Mouse (Mus musculus) forebrain, embryonic 13.5 days (tissue): ENCODE data around the gene Hist1h4j. TPM values are rescaled to one million over a fixed set of nuclear protein-coding genes. Genes with fewer than 3 reads are reported as not detected.
"Not testable (repeated sequence)": the region's sequence is repeated elsewhere in the genome, so short reads cannot be mapped to it uniquely, and the experiment has no call there.

Experiments
- ATAC-seq: fragments of 200-750 bp; cut with Nextera tagmentation; 2 replicates; pipeline ENCODE4 v1.8.0; 2017
- H3K27ac ChIP-seq: fragments of 300-500 bp; sonication (generic); 2 replicates; pipeline ENCODE4 v1.5.1; 2015; ENCODE audit warnings: inconsistent platforms, mild to moderate bottlenecking, moderate library complexity
- H3K27me3 ChIP-seq: fragments of 300-500 bp; sonication (generic); 2 replicates; pipeline ENCODE4 v1.6.1; 2015; ENCODE audit warnings: mild to moderate bottlenecking, inconsistent platforms
- H3K36me3 ChIP-seq: fragments of 300-500 bp; sonication (generic); 2 replicates; pipeline ENCODE4 v1.6.1; 2015; ENCODE audit warnings: mild to moderate bottlenecking, inconsistent platforms; ENCODE audit not compliant: poor library complexity, severe bottlenecking
- H3K4me1 ChIP-seq: fragments of 300-500 bp; sonication (generic); 2 replicates; pipeline ENCODE4 v1.6.1; 2015; ENCODE audit warnings: inconsistent platforms
- H3K4me2 ChIP-seq: fragments of 300-500 bp; sonication (generic); 2 replicates; pipeline ENCODE4 v1.6.1; 2015; ENCODE audit warnings: inconsistent platforms, mild to moderate bottlenecking, moderate library complexity
- H3K4me3 ChIP-seq: fragments of 300-500 bp; sonication (generic); 2 replicates; pipeline ENCODE4 v1.5.1; 2015; ENCODE audit warnings: mild to moderate bottlenecking, inconsistent platforms
- H3K9ac ChIP-seq: fragments of 300-500 bp; sonication (generic); 2 replicates; pipeline ENCODE4 v1.6.1; 2015; ENCODE audit warnings: mild to moderate bottlenecking, inconsistent platforms
- H3K9me3 ChIP-seq: fragments of 300-500 bp; sonication (generic); replicated peaks from 2 replicates; pipeline ENCODE4 v1.6.1; 2016; ENCODE audit warnings: inconsistent platforms
- WGBS: fragments of 180-500 bp; shearing (Covaris S2); methylation state at CpG from one replicate; pipeline ENCODE4 v1.1.7; 2015; 5-methylcytosine and 5-hydroxymethylcytosine counted together
- polyA plus RNA-seq: library from polyadenylated mRNA; unstranded; fragments of >200 nt; fragmentation: Nextera tagmentation; extraction: Ambion mirVana; gene quantifications from 2 replicates; pipeline ENCODE4 v1.2.1, GENCODE M21; 2015

Hist1h4j gene
- polyA plus RNA-seq, 1 experiment from 2014 or later: 1.9 TPM

GRCm38 (mm10) chr13:21717397-21718357 lies 17.2 kb upstream of the Hist1h4j start, which contains the start of gene Hist1h3h:
Gene Hist1h3h, plus strand, starts transcription at chr13:21717659.
- peak; percentile 45 for ATAC-seq
- not testable (repeated sequence) for H3K36me3 ChIP-seq

GRCm38 (mm10) chr13:21718381-21719080 lies 16.3 kb upstream of the Hist1h4j start:
- peak overlapping the region; percentile 72 for H3K9ac ChIP-seq
- peak overlapping the region; percentile 48 for H3K4me3 ChIP-seq
- WGBS: 54% methylated on average over 4 of the region's 4 CpGs
- ATAC-seq: no peak
- no peaks in the 10 kb centered on the region for H3K9me3 ChIP-seq
- H3K36me3 ChIP-seq: no peaks in the 10 kb centered on the region
- peak overlapping the region; percentile 86 for H3K27ac ChIP-seq
- no peaks in the 10 kb centered on the region for H3K27me3 ChIP-seq
- peaks cover 48% of the 10 kb centered on the region for H3K4me1 ChIP-seq
- H3K4me2 ChIP-seq: peak overlapping the region; percentile 62

More at GRCm38 (mm10) chr13:21717397-21718357, 17.2 kb upstream of the Hist1h4j start, which contains the start of gene Hist1h3h:
- H3K4me3 ChIP-seq: peak within 1 kb of the TSS; percentile 49
- H3K4me1 ChIP-seq: peaks cover 44% of the 10 kb centered on the region
- peak within 1 kb of the TSS; percentile 85 for H3K4me2 ChIP-seq
- WGBS: under 1% methylated on average over 30 of the region's 56 CpGs
- not testable (repeated sequence) for H3K9me3 ChIP-seq, H3K27me3 ChIP-seq
- H3K9ac ChIP-seq: peak within 1 kb of the TSS; percentile 87
- peak within 1 kb of the TSS; percentile 98 for H3K27ac ChIP-seq

GRCm38 (mm10) chr13:21721107-21721756 lies 13.6 kb upstream of the Hist1h4j start:
- ATAC-seq, H3K9me3 ChIP-seq, H3K36me3 ChIP-seq, H3K27me3 ChIP-seq: not testable (repeated sequence)
- Histone ChIP-seq H3K9ac (peak overlapping the region; percentile 60), H3K27ac (peak overlapping the region; percentile 86), H3K4me2 (peak overlapping the region; percentile 66), H3K4me1 (peaks cover 40% of the 10 kb centered on the region), H3K4me3 (peak overlapping the region; percentile 40)
- 1% methylated on average over 22 of the region's 44 CpGs for WGBS

- peak within 1 kb of the TSS; percentile 92 for H3K27ac ChIP-seq
- peak within 1 kb of the TSS; percentile 66 for H3K4me2 ChIP-seq
- H3K9me3 ChIP-seq, H3K36me3 ChIP-seq, H3K27me3 ChIP-seq: not testable (repeated sequence)
- peak within 1 kb of the TSS; percentile 71 for H3K9ac ChIP-seq
- peaks cover 39% of the 10 kb centered on the region for H3K4me1 ChIP-seq
- WGBS: under 1% methylated on average over 37 of the region's 37 CpGs
- H3K4me3 ChIP-seq: peak within 1 kb of the TSS; percentile 40
- ATAC-seq: peak; percentile 98
Measured at GRCm38 (mm10) chr13:21721757-21722372, 13.0 kb upstream of the Hist1h4j start, which contains the start of gene Hist1h2bm. Gene Hist1h2bm, plus strand, starts transcription at chr13:21722044.

GRCm38 (mm10) chr13:21722373-21722925 lies 12.4 kb upstream of the Hist1h4j start:
- peak overlapping the region; percentile 92 for H3K27ac ChIP-seq
- peak overlapping the region; percentile 40 for H3K4me3 ChIP-seq
- no peaks in the 10 kb centered on the region for H3K36me3 ChIP-seq
- peak overlapping the region; percentile 66 for H3K4me2 ChIP-seq
- WGBS: 1% methylated on average over 11 of the region's 11 CpGs
- H3K9ac ChIP-seq: peak overlapping the region; percentile 71
- no peaks in the 10 kb centered on the region for H3K9me3 ChIP-seq
- peaks cover 40% of the 10 kb centered on the region for H3K4me1 ChIP-seq
- H3K27me3 ChIP-seq: no peaks in the 10 kb centered on the region
- peak; percentile 25 for ATAC-seq

- Histone ChIP-seq H3K27me3 (no peaks in the 10 kb centered on the region), H3K4me1 (peaks cover 43% of the 10 kb centered on the region), H3K4me2 (peak overlapping the region; percentile 66), H3K36me3 (no peaks in the 10 kb centered on the region), H3K27ac (peak overlapping the region; percentile 92; the same call in 1 of the 2 replicates), H3K9me3 (no peaks in the 10 kb centered on the region), H3K4me3 (no peak overlapping the region), H3K9ac (0 out of 2 replicates have a peak overlapping the region, but pooled peaks have one; percentile 71)
- no peak for ATAC-seq
- 28% methylated on average over 5 of the region's 5 CpGs for WGBS
Measured at GRCm38 (mm10) chr13:21722993-21723836, 11.6 kb upstream of the Hist1h4j start.

- Histone ChIP-seq H3K36me3 (no peaks in the 10 kb centered on the region), H3K4me1 (peaks cover 10% of the 10 kb centered on the region), H3K27me3 (no peaks in the 10 kb centered on the region), H3K4me2 (no peak overlapping the region; the same call in 1 of the 2 replicates), H3K9ac (no peak overlapping the region), H3K27ac (peak overlapping the region; percentile 45; the same call in 1 of the 2 replicates), H3K9me3 (no peaks in the 10 kb centered on the region), H3K4me3 (no peak overlapping the region)
- peak; percentile 77 for ATAC-seq
- WGBS: 24% methylated on average over 11 of the region's 11 CpGs
Measured at GRCm38 (mm10) chr13:21727948-21728572, 6.8 kb upstream of the Hist1h4j start.

- peaks cover 13% of the 10 kb centered on the region for H3K4me1 ChIP-seq
- H3K9me3 ChIP-seq: no peaks in the 10 kb centered on the region
- H3K27me3 ChIP-seq: no peaks in the 10 kb centered on the region
- H3K27ac ChIP-seq: no peak overlapping the region
- no peak overlapping the region for H3K9ac ChIP-seq
- ATAC-seq: no peak
- WGBS: 73% methylated on average over 1 of the region's 1 CpGs
- H3K4me2 ChIP-seq: no peak overlapping the region
- no peaks in the 10 kb centered on the region for H3K36me3 ChIP-seq
- H3K4me3 ChIP-seq: no peak overlapping the region
Measured at GRCm38 (mm10) chr13:21729544-21729943, 5.3 kb upstream of the Hist1h4j start.

- ATAC-seq: peak; percentile 14; the same call in 1 of the 2 replicates
- Histone ChIP-seq H3K4me1 (peaks cover 12% of the 10 kb centered on the region), H3K4me3 (no peak overlapping the region), H3K27me3 (no peaks in the 10 kb centered on the region), H3K9ac (no peak overlapping the region), H3K4me2 (0 out of 2 replicates have a peak overlapping the region, but pooled peaks have one; percentile 10), H3K36me3 (no peaks in the 10 kb centered on the region), H3K9me3 (no peaks in the 10 kb centered on the region), H3K27ac (peak overlapping the region; percentile 99)
- 62% methylated on average over 5 of the region's 5 CpGs for WGBS
Measured at GRCm38 (mm10) chr13:21733466-21733865, 1.4 kb upstream of the Hist1h4j start.
